Comparison of ENCODE assay signal across 21 mouse cellular contexts in the genomic region with DNA sequence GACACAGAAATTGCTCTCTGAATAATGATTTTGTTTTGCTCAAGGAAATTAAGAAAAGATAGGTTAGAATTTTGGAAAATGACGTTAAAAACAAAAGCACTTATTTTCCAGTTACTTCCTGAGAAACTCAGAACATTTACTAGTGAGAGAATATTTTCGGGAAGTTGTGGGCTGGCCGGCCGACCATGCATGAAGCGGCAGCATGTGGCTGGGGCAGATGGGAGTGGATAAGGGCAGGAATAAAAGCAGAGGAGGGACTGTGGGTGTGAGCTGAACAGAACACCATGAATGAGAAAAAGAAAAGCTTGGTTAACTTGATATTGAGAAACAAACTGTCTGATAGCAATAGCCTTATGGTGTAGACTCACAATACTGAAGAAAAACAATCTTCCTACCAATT.
A peak's percentile ranks its signal among the peaks of the same experiment; 100 is the strongest.
DNase-seq lines count a peak whose midpoint lies in the region; ATAC-seq lines count a peak whose summit lies in the region.
"Had no signal": no experiment of that assay in that cellular context is flagged by ENCODE, and none has a peak within 500 bp of the region (broad histone marks: within the 10 kb centered on the region; RNA-seq: fewer than 3 reads in every experiment).

No protein-coding gene starts in this region.

- no peak overlapping the region for H3K9ac ChIP-seq in liver, embryonic 11.5 days (ENCODE audit: low read depth, low read length)
- H3K9ac ChIP-seq in midbrain, embryonic 15.5 days, result no peak overlapping the region
- H3K9ac ChIP-seq in heart, embryonic 12.5 days, result no peak overlapping the region
- H3K9ac ChIP-seq: hindbrain, embryonic 12.5 days; midbrain, embryonic 13.5 days had no signal

- 43% methylated on average over 5 of the region's 5 CpGs for WGBS in liver, embryonic 11.5 days
- 67% methylated on average over 5 of the region's 5 CpGs for WGBS in midbrain, embryonic 15.5 days
- WGBS in heart, embryonic 12.5 days, result 69% methylated on average over 5 of the region's 5 CpGs

- H3K4me2 ChIP-seq in liver, embryonic 11.5 days, result no peak overlapping the region
- no peak overlapping the region for H3K4me2 ChIP-seq in midbrain, embryonic 15.5 days
- no peak overlapping the region for H3K4me2 ChIP-seq in heart, embryonic 12.5 days
- H3K4me2 ChIP-seq: hindbrain, embryonic 12.5 days; midbrain, embryonic 13.5 days had no signal

- H3K9me3 ChIP-seq in liver, embryonic 11.5 days (ENCODE audit: control insufficient read depth, low read length), result no peaks in the 10 kb centered on the region
- no peaks in the 10 kb centered on the region for H3K9me3 ChIP-seq in midbrain, embryonic 15.5 days
- H3K9me3 ChIP-seq in heart, embryonic 12.5 days (replicated peaks), result no peaks in the 10 kb centered on the region
- H3K9me3 ChIP-seq: embryonic facial prominence, embryonic 10.5 days; hindbrain, embryonic 12.5 days; midbrain, embryonic 13.5 days had no signal

- no peaks in the 10 kb centered on the region for H3K4me1 ChIP-seq in liver, embryonic 11.5 days (replicated peaks; ENCODE audit: control insufficient read depth, insufficient read depth, low read length)
- H3K4me1 ChIP-seq in midbrain, embryonic 15.5 days, result no peaks in the 10 kb centered on the region
- no peaks in the 10 kb centered on the region for H3K4me1 ChIP-seq in heart, embryonic 12.5 days (replicated peaks)
- H3K4me1 ChIP-seq: embryonic facial prominence, embryonic 10.5 days; hindbrain, embryonic 12.5 days; midbrain, embryonic 13.5 days had no signal

- DNase-seq in frontal cortex, postnatal 36 days (ENCODE audit: low spot score in 2 of 2), result peak; percentile 39 to 42
- DNase-seq in frontal cortex, postnatal 10 days (ENCODE audit: low spot score in 2 of 2), result no peak
- peak; percentile 5 for DNase-seq in liver
- DNase-seq in liver, embryonic 11.5 days (ENCODE audit: low spot score), result no peak
- peak; percentile 77 for DNase-seq in layer of hippocampus, adult 9-11 months
- DNase-seq in urinary bladder, adult 2 months (ENCODE audit: low spot score), result no peak
- DNase-seq: cerebellum, adult 11 months; cerebellum, postnatal 36 days; gastrocnemius, adult 2 months; heart, adult 11 months; kidney, postnatal 14 days; lung, adult 2 months; lung, postnatal 36 days; thymus, postnatal 14 days had no signal

- no peaks in the 10 kb centered on the region for H3K36me3 ChIP-seq in liver, embryonic 11.5 days (ENCODE audit: control insufficient read depth, insufficient read depth, low read length)
- H3K36me3 ChIP-seq in midbrain, embryonic 15.5 days (replicated peaks), result no peaks in the 10 kb centered on the region
- H3K36me3 ChIP-seq in heart, embryonic 12.5 days, result no peaks in the 10 kb centered on the region
- H3K36me3 ChIP-seq: embryonic facial prominence, embryonic 10.5 days; hindbrain, embryonic 12.5 days; midbrain, embryonic 13.5 days had no signal

- no peak overlapping the region for H3K4me3 ChIP-seq in liver, embryonic 11.5 days (ENCODE audit: low read depth, low read length)
- H3K4me3 ChIP-seq in midbrain, embryonic 15.5 days, result no peak overlapping the region
- no peak overlapping the region for H3K4me3 ChIP-seq in heart, embryonic 12.5 days
- H3K4me3 ChIP-seq: embryonic facial prominence, embryonic 10.5 days; gastrocnemius, adult 2 months; hindbrain, embryonic 12.5 days; midbrain, embryonic 13.5 days had no signal

- no peaks in the 10 kb centered on the region for H3K27me3 ChIP-seq in liver, embryonic 11.5 days (replicated peaks; ENCODE audit: control insufficient read depth, insufficient read depth, low read length)
- H3K27me3 ChIP-seq in midbrain, embryonic 15.5 days (replicated peaks), result no peaks in the 10 kb centered on the region
- no peaks in the 10 kb centered on the region for H3K27me3 ChIP-seq in heart, embryonic 12.5 days (replicated peaks)
- H3K27me3 ChIP-seq: hindbrain, embryonic 12.5 days; midbrain, embryonic 13.5 days had no signal

- no peak overlapping the region for H3K27ac ChIP-seq in liver, embryonic 11.5 days (ENCODE audit: low read depth, low read length)
- no peak overlapping the region for H3K27ac ChIP-seq in midbrain, embryonic 15.5 days
- no peak overlapping the region for H3K27ac ChIP-seq in heart, embryonic 12.5 days (ENCODE audit: poor library complexity, severe bottlenecking)
- H3K27ac ChIP-seq: embryonic facial prominence, embryonic 10.5 days; gastrocnemius, adult 2 months; hindbrain, embryonic 12.5 days; midbrain, embryonic 13.5 days; stomach, postnatal 0 days had no signal

- no peak; the same call in 1 of the 2 replicates for ATAC-seq in liver, embryonic 11.5 days (replicated peaks; ENCODE audit: low FRiP score)
- ATAC-seq in midbrain, embryonic 15.5 days (replicated peaks), result no peak
- no peak for ATAC-seq in heart, embryonic 12.5 days (ENCODE audit: insufficient number of reproducible peaks, low FRiP score)
- ATAC-seq: forebrain, embryonic 14.5 days; midbrain, embryonic 13.5 days had no signal

Comparison
In these comparisons a context has a peak if more than half of its experiments do, and no peak if none do; other contexts are left out.
1. DNase-seq: peak in frontal cortex, postnatal 36 days (2 of 2), liver (single experiment) and layer of hippocampus, adult 9-11 months (single experiment); none in frontal cortex, postnatal 10 days (0 of 2), liver, embryonic 11.5 days (single experiment) and urinary bladder, adult 2 months (single experiment).